Mouse (Mus musculus) neural tube, embryonic 13.5 days (tissue): ENCODE measurements around the gene Slc35a3. TPM values are rescaled to one million over a fixed set of nuclear protein-coding genes. Genes with fewer than 3 reads are reported as not detected.

Experiments used
- ATAC-seq: fragments of 200-750 bp; cut with Nextera tagmentation; 2 replicates; pipeline ENCODE4 v1.8.0; 2017; ENCODE audit warnings: low read depth, mild to moderate bottlenecking, moderate TSS enrichment, moderate library complexity
- H3K27ac ChIP-seq: fragments of 300-500 bp; sonication (generic); replicated peaks from 2 replicates; pipeline ENCODE4 v1.5.1; 2015; ENCODE audit warnings: moderate library complexity, mild to moderate bottlenecking, inconsistent platforms
- H3K27me3 ChIP-seq: fragments of 300-500 bp; sonication (generic); 2 replicates; pipeline ENCODE4 v1.6.1; 2015; ENCODE audit warnings: mild to moderate bottlenecking, inconsistent platforms
- H3K36me3 ChIP-seq: fragments of 300-500 bp; sonication (generic); 2 replicates; pipeline ENCODE4 v1.6.1; 2015; ENCODE audit warnings: mild to moderate bottlenecking, inconsistent platforms
- H3K4me1 ChIP-seq: fragments of 300-500 bp; sonication (generic); replicated peaks from 2 replicates; pipeline ENCODE4 v1.6.1; 2015; ENCODE audit warnings: inconsistent platforms
- H3K4me2 ChIP-seq: fragments of 300-500 bp; sonication (generic); 2 replicates; pipeline ENCODE4 v1.6.1; 2015; ENCODE audit warnings: inconsistent platforms, mild to moderate bottlenecking, moderate library complexity
- H3K4me3 ChIP-seq: fragments of 300-500 bp; sonication (generic); 2 replicates; pipeline ENCODE4 v1.5.1; 2015; ENCODE audit warnings: mild to moderate bottlenecking, inconsistent platforms
- H3K9ac ChIP-seq: fragments of 300-500 bp; sonication (generic); 2 replicates; pipeline ENCODE4 v1.6.1; 2015; ENCODE audit warnings: moderate library complexity, mild to moderate bottlenecking, inconsistent platforms
- H3K9me3 ChIP-seq: fragments of 300-500 bp; sonication (generic); 2 replicates; pipeline ENCODE4 v1.6.1; 2016; ENCODE audit warnings: inconsistent platforms
- WGBS: fragments of 180-500 bp; shearing (Covaris S2); methylation state at CpG from one replicate; pipeline ENCODE4 v1.1.7; 2015; 5-methylcytosine and 5-hydroxymethylcytosine counted together
- polyA plus RNA-seq: library from polyadenylated mRNA; unstranded; fragments of >200 nt; fragmentation: Nextera tagmentation; extraction: Ambion mirVana; gene quantifications from 2 replicates; pipeline ENCODE4 v1.2.1, GENCODE M21; 2015

Slc35a3 gene
- polyA plus RNA-seq, 1 experiment from 2014 or later: 7.9 TPM

GRCm38 (mm10) chr3:116653278-116653945 is 59.2 kb downstream of the Slc35a3 start:
- ATAC-seq: no peak
- Histone ChIP-seq H3K4me3 (no peak overlapping the region), H3K9me3 (no peaks in the 10 kb centered on the region), H3K4me1 (peaks cover 42% of the 10 kb centered on the region), H3K4me2 (no peak overlapping the region), H3K27ac (no peak overlapping the region), H3K9ac (no peak overlapping the region), H3K36me3 (peaks cover 16% of the 10 kb centered on the region), H3K27me3 (no peaks in the 10 kb centered on the region)
- 79% methylated on average over 5 of the region's 5 CpGs for WGBS

DNA sequence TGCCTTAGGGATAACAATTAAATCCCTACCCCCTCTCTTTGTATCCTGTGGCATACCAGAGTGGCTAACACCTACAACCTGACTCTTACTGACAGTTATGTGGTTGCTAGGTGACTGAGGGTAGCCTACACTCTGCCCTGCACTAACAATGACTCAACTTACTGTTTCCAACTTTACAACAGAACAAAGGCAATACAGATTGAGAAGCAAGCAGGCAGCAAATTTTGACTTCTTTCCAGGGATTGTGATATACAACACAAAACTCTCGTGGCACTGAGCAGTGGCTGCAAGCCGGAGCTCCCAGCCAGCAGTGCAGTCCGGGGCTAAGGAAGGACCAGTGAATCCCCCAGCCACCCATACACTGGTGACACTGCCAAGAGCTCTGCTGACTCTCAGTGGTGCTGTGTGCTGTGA is 60.6 kb downstream of the Slc35a3 start:
- Histone ChIP-seq H3K9me3 (no peaks in the 10 kb centered on the region), H3K27ac (no peak overlapping the region), H3K36me3 (peaks cover 22% of the 10 kb centered on the region), H3K27me3 (no peaks in the 10 kb centered on the region), H3K9ac (no peak overlapping the region), H3K4me2 (no peak overlapping the region), H3K4me1 (peaks cover 33% of the 10 kb centered on the region), H3K4me3 (no peak overlapping the region)
- no peak; the same call in 1 of the 2 replicates for ATAC-seq
- WGBS: 46% methylated on average over 3 of the region's 3 CpGs

DNA sequence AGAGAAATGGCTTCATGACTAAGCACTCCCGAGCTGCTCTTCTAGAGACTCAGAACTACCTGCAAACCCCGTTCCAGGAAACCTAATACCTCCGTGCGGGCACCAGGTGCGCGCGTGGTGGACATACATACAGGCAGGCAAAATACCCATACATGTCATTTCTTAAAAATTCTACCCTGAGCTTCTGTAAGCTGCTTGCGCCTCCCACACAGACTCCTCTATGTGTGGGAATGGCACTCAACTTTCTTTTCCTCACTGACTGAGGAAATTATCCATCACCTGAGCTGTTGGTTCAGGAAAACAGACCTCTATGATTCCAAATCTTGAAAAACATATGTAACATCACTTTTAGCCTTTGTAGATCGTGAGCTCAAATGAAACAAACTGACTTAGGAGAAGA is 61.9 kb downstream of the Slc35a3 start:
- Histone ChIP-seq H3K27me3 (no peaks in the 10 kb centered on the region), H3K9me3 (no peaks in the 10 kb centered on the region), H3K27ac (no peak overlapping the region), H3K4me1 (peaks cover 24% of the 10 kb centered on the region), H3K4me3 (no peak overlapping the region), H3K9ac (no peak overlapping the region), H3K4me2 (no peak overlapping the region), H3K36me3 (peaks cover 35% of the 10 kb centered on the region)
- 98% methylated on average over 9 of the region's 9 CpGs for WGBS
- ATAC-seq: no peak

DNA sequence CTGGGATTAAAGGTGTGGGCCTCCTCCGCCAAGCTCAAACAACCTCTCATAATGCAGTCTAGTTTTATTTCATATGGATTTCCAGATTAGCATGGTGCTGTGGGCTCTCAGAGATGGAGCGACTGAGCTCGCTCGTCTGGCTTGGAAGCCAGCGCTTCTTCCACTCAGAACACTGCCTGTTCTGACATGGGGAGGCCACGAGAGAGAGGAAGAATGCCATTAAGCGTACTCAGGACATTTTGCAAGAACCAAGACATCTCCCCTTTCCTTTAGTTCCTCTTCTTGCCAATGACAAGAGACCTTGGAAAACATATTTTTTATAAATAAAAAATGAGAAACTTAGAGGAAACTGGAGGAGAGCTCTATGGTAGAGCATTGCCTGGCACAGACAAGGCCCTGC is 63.8 kb downstream of the Slc35a3 start:
- no peak overlapping the region for H3K4me2 ChIP-seq
- H3K9me3 ChIP-seq: no peaks in the 10 kb centered on the region
- H3K36me3 ChIP-seq: peaks cover 48% of the 10 kb centered on the region
- H3K4me1 ChIP-seq: peaks cover 18% of the 10 kb centered on the region
- no peak overlapping the region for H3K27ac ChIP-seq
- no peak overlapping the region for H3K9ac ChIP-seq
- no peaks in the 10 kb centered on the region for H3K27me3 ChIP-seq
- ATAC-seq: no peak
- 92% methylated on average over 7 of the region's 7 CpGs for WGBS
- no peak overlapping the region for H3K4me3 ChIP-seq

DNA sequence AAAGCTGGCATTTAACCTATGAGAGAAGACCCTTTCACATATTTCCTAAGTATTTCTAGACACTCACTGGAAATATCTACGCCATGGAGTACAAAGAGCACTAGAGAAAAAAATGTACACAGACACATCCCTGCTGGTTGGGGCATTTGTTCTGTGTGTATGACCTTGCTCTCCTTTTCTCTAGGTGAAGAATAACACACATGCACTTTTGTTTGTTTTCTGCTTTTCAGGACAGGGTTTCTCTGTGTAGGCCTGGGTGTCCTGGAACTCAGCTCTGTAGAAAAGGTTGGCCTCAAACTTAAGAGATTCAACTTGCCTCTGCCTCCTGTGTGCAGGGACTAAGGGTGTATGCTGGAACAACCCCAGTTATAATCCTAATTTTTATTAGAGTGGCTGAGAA is 66.2 kb downstream of the Slc35a3 start:
- ATAC-seq: no peak
- WGBS: 87% methylated on average over 1 of the region's 1 CpGs
- Histone ChIP-seq H3K4me1 (no peaks in the 10 kb centered on the region), H3K9ac (no peak overlapping the region), H3K27ac (no peak overlapping the region), H3K27me3 (no peaks in the 10 kb centered on the region), H3K4me2 (no peak overlapping the region), H3K4me3 (no peak overlapping the region), H3K9me3 (no peaks in the 10 kb centered on the region), H3K36me3 (peaks cover 67% of the 10 kb centered on the region)

- no peak overlapping the region for H3K4me2 ChIP-seq
- 93% methylated on average over 2 of the region's 2 CpGs for WGBS
- H3K36me3 ChIP-seq: peaks cover 86% of the 10 kb centered on the region
- no peak overlapping the region for H3K9ac ChIP-seq
- no peak overlapping the region for H3K27ac ChIP-seq
- no peak overlapping the region for H3K4me3 ChIP-seq
- H3K27me3 ChIP-seq: no peaks in the 10 kb centered on the region
- no peaks in the 10 kb centered on the region for H3K9me3 ChIP-seq
- no peak for ATAC-seq
- H3K4me1 ChIP-seq: no peaks in the 10 kb centered on the region
Measured at GRCm38 (mm10) chr3:116642373-116642772, 70.3 kb downstream of the Slc35a3 start.

GRCm38 (mm10) chr3:116641811-116642371 is 70.7 kb downstream of the Slc35a3 start:
- Histone ChIP-seq H3K4me1 (no peaks in the 10 kb centered on the region), H3K4me2 (no peak overlapping the region), H3K27me3 (no peaks in the 10 kb centered on the region), H3K9me3 (no peaks in the 10 kb centered on the region), H3K36me3 (peaks cover 86% of the 10 kb centered on the region), H3K4me3 (no peak overlapping the region), H3K9ac (no peak overlapping the region), H3K27ac (no peak overlapping the region)
- ATAC-seq: no peak
- 91% methylated on average over 6 of the region's 6 CpGs for WGBS

GRCm38 (mm10) chr3:116640024-116640423 is 72.6 kb downstream of the Slc35a3 start:
- Histone ChIP-seq H3K4me3 (no peak overlapping the region), H3K9ac (no peak overlapping the region)
- 82% methylated on average over 1 of the region's 1 CpGs for WGBS

GRCm38 (mm10) chr3:116638572-116638971 is 74.1 kb downstream of the Slc35a3 start:
- Histone ChIP-seq H3K4me1 (no peaks in the 10 kb centered on the region), H3K4me3 (no peak overlapping the region), H3K9ac (no peak overlapping the region), H3K9me3 (no peaks in the 10 kb centered on the region), H3K4me2 (no peak overlapping the region), H3K36me3 (peaks cover 92% of the 10 kb centered on the region), H3K27ac (no peak overlapping the region), H3K27me3 (no peaks in the 10 kb centered on the region)
- no peak for ATAC-seq
- WGBS: 85% methylated on average over 7 of the region's 7 CpGs

More at GRCm38 (mm10) chr3:116640024-116640423, 72.6 kb downstream of the Slc35a3 start:
- no peak for ATAC-seq
- no peaks in the 10 kb centered on the region for H3K27me3 ChIP-seq
- H3K27ac ChIP-seq: no peak overlapping the region
- no peaks in the 10 kb centered on the region for H3K9me3 ChIP-seq
- H3K4me1 ChIP-seq: no peaks in the 10 kb centered on the region
- H3K4me2 ChIP-seq: no peak overlapping the region
- H3K36me3 ChIP-seq: peaks cover 85% of the 10 kb centered on the region

DNA sequence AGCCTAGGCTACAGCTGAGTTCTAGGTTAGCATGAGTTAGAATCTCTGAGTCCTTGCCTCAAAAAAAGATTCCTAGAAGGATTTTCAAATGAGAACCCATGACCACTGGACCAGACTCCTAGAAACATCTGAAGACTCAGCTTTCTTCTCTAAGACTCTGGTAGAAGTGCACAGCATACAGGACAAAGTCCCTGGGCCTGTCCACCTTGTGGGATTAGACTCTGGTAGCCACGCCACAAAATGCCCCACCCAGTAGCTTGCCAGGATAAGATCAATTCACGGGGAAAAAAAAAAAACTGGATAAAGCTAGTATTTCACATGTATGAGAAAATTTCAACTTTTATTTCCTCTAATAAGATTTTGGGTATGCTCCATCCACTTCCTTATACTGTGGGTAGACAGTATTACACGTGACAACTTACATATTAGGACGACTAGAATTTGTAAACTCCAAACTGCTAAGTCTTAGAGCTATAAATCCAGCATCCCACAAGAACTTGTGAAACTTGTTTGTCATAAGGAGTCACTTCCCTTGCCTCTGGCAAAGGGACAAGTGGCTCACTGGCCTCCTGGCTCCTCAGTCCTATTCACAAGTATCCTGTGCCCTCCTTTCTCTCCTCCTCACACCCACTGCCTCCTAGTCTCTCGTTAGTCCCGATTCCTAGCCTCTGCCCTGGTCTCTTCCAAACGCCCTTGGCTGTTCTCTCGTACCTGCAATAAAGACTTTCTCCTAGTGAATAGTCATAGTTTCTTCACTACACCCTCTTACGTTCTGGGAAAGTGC is 74.7 kb downstream of the Slc35a3 start:
- 89% methylated on average over 9 of the region's 9 CpGs for WGBS
- Histone ChIP-seq H3K36me3 (peaks cover 89% of the 10 kb centered on the region), H3K27me3 (no peaks in the 10 kb centered on the region), H3K4me1 (no peaks in the 10 kb centered on the region), H3K4me3 (no peak overlapping the region), H3K4me2 (no peak overlapping the region), H3K9ac (no peak overlapping the region), H3K9me3 (no peaks in the 10 kb centered on the region), H3K27ac (no peak overlapping the region)
- no peak for ATAC-seq

DNA sequence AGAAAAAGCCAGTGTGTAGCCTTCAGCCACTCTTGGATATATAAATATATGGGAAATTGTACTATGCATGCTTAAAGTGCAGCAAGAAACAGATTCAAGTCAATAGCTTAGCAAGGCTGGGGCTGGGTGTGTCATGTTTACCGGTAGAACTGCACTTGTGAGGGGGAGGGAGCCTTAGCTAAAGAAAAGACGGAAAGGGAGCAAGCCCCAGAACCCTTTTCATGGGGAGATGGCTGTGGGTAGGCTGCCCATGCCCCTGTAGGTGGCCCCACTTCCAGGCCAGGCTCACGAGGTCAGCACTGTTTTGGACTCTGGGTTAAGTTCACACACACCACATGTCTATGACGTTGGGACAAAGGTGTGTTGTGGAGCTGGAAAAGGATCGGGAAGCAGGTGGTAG is 76.8 kb downstream of the Slc35a3 start:
- no peak for ATAC-seq
- no peaks in the 10 kb centered on the region for H3K9me3 ChIP-seq
- H3K4me2 ChIP-seq: no peak overlapping the region
- peaks cover 87% of the 10 kb centered on the region for H3K36me3 ChIP-seq
- WGBS: 68% methylated on average over 5 of the region's 5 CpGs
- no peaks in the 10 kb centered on the region for H3K27me3 ChIP-seq
- no peak overlapping the region for H3K4me3 ChIP-seq
- no peaks in the 10 kb centered on the region for H3K4me1 ChIP-seq
- no peak overlapping the region for H3K9ac ChIP-seq
- no peak overlapping the region for H3K27ac ChIP-seq

- Histone ChIP-seq H3K4me2 (no peak overlapping the region), H3K36me3 (peaks cover 82% of the 10 kb centered on the region), H3K9me3 (no peaks in the 10 kb centered on the region), H3K4me3 (no peak overlapping the region), H3K4me1 (no peaks in the 10 kb centered on the region), H3K27ac (no peak overlapping the region), H3K27me3 (no peaks in the 10 kb centered on the region), H3K9ac (no peak overlapping the region)
- no peak for ATAC-seq
- 93% methylated on average over 8 of the region's 8 CpGs for WGBS
Measured at GRCm38 (mm10) chr3:116634853-116635252, 77.8 kb downstream of the Slc35a3 start.
